Mouse (Mus musculus) bone marrow, adult 2 months (tissue): ENCODE results near the gene Kpna4.

Source experiments
- CTCF ChIP-seq: fragments of 200-500 bp; IDR thresholded peaks from 2 replicates; pipeline ENCODE4 v1.5.1; 2011; ENCODE audit warnings: low read length, control low read depth; ENCODE audit not compliant: control insufficient read depth, insufficient read depth
- POLR2A ChIP-seq: fragments of 200-500 bp; IDR thresholded peaks from 2 replicates; pipeline ENCODE4 v1.6.1; 2011; ENCODE audit warnings: low read depth, mild to moderate bottlenecking, control low read depth, low read length, borderline replicate concordance; ENCODE audit not compliant: control insufficient read depth

- no peak for TF ChIP-seq CTCF
- peak; percentile 69 for TF ChIP-seq POLR2A
These were observed at the start of gene Kpna4 for GRCm38 (mm10) chr3:69126509-69127345.
